Mouse (Mus musculus) ES-Bruce4 (cell line): Measurements from ENCODE around the gene Hmgb2.

Experiments
- CTCF ChIP-seq: IDR thresholded peaks from one replicate; pipeline ENCODE4 v1.8.1; 2011; ENCODE audit warnings: low read depth, low read length
- POLR2A ChIP-seq: IDR thresholded peaks from one replicate; pipeline ENCODE4 v1.8.1; 2011; ENCODE audit warnings: low read length; ENCODE audit not compliant: insufficient read depth

- TF ChIP-seq CTCF, result no peak
- TF ChIP-seq POLR2A, result no peak
These were observed 3.0 kb upstream of the Hmgb2 start for GRCm38 (mm10) chr8:57508657-57509056.
